Mouse (Mus musculus) lung, postnatal 0 days (tissue): ENCODE results near the gene Cadm4.

Experiments used
- CTCF ChIP-seq: IDR thresholded peaks from 2 replicates; pipeline ENCODE4 v1.5.1; 2016; ENCODE audit warnings: antibody characterized with exemption, mild to moderate bottlenecking
- EP300 ChIP-seq: IDR thresholded peaks from 2 replicates; pipeline ENCODE4 v1.6.1; 2016; ENCODE audit warnings: antibody characterized with exemption, mild to moderate bottlenecking, control low read depth

DNA sequence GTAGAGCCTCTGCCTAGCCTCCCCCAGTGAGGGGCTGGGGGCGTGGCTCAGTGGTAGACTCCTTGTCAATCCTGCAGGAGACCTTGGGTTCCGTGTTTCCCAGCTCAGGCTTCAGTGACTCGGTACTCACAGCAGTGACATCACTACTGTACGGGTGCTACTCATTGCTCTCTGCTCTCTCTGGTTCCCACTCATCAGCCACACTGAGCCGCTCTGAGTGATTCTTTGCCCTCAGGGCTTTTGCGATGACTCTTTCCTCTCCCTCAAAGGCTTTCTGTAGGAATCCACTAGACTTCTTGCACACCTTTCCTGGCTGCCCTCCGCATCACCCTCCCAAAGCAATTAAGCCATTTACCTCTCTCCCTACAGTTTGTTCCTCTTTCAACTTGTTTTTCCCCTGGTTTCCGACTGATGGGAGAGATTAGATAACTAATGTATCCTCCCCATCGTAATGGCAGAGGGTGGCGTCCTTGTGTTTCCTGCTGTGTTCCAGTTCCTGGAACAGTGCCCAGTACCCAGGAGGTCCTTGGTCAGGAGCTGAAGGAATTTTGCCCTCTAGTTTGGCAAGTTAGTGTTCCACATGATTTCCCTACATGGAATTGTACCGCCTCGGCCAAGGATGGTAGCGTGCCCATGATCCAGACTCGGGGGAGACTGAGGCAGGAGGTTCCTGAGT, 20.3 kb upstream of the Cadm4 start:
- no peak for TF ChIP-seq CTCF
- TF ChIP-seq EP300: peak; percentile 97
